11 mouse cellular contexts compared by ENCODE assay signal in the genomic region with DNA sequence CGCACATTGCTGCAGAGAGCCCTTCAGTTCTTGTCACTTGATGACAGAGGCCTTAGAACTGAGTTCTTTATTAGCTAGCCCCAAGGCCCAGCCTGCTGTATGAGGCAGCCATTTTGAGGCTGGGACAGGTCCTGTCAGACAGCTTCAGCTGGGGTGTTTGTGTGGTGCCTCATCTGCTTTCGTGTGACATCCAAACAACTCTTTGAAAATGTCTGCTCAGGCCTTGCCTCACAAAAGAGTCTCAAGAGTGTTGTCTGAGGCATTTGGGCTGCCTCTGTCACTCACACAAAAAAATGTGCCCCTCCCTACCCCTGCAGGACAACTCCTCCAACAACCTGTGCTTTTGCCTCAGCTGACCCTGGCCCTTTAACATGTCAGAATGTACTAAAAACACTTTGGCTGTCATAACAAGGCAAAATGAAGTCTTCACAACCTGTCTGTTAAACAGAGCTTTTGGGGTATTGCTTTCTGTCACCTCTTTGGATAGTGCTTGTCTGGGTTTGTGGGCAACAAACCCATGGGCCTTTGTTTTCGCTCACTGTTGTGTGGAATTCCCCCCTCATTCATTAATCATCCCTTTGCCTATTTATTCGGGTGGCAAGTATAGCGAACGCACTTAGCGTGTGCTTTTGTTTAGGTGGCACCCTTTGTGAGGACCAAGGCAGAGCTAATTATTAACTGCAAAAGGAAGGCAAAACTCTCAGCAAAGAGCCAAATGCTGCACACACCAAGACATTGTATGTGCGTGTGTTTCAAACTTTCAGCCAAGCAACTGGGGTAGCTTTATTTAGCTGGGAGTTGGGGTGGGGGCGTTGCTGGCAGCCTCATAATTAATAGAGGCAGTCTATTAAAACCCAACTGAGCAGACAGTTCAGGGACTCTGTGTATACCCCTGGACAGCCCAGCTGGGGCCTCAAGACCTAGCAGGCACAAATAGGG.
DNase-seq lines count a peak whose midpoint lies in the region; ATAC-seq and TF ChIP-seq lines count a peak whose summit lies in the region.
"Had no signal": no experiment of that assay in that cellular context is flagged by ENCODE, and none has a peak within 500 bp of the region (broad histone marks: within the 10 kb centered on the region; RNA-seq: fewer than 3 reads in every experiment).

No protein-coding gene starts in this region.

- H3K4me2 ChIP-seq in midbrain, embryonic 14.5 days (ENCODE audit: low read length), result no peak overlapping the region

- no peak for TF ChIP-seq CTCF in gastrocnemius, adult 2 months (IDR thresholded peaks at IDR 0.05)

- H3K36me3 ChIP-seq in embryonic facial prominence, embryonic 10.5 days (replicated peaks), result no peaks in the 10 kb centered on the region
- no peaks in the 10 kb centered on the region for H3K36me3 ChIP-seq in midbrain, embryonic 14.5 days (ENCODE audit: control insufficient read depth, insufficient read depth, low read length)

- peak overlapping the region; percentile 66; the same call in 1 of the 2 replicates for H3K27ac ChIP-seq in embryonic facial prominence, embryonic 10.5 days (replicated peaks)
- peak overlapping the region; percentile 49; the same call in 1 of the 2 replicates for H3K27ac ChIP-seq in midbrain, embryonic 14.5 days (replicated peaks; ENCODE audit: low read depth, low read length)
- H3K27ac ChIP-seq in gastrocnemius, adult 2 months, result no peak overlapping the region

- H3K4me1 ChIP-seq in embryonic facial prominence, embryonic 10.5 days, result peaks cover 16% of the 10 kb centered on the region
- peaks cover 17% of the 10 kb centered on the region for H3K4me1 ChIP-seq in midbrain, embryonic 14.5 days (ENCODE audit: control insufficient read depth, insufficient read depth, low read length)

- no peak overlapping the region for H3K9ac ChIP-seq in midbrain, embryonic 14.5 days (replicated peaks; ENCODE audit: low read length)

- ATAC-seq in midbrain, embryonic 14.5 days (ENCODE audit: low FRiP score, low TSS enrichment), result peak; percentile 74

- H3K9me3 ChIP-seq in embryonic facial prominence, embryonic 10.5 days, result no peaks in the 10 kb centered on the region
- H3K9me3 ChIP-seq in midbrain, embryonic 14.5 days (ENCODE audit: control insufficient read depth, low read length), result no peaks in the 10 kb centered on the region

- no peak overlapping the region for H3K4me3 ChIP-seq in embryonic facial prominence, embryonic 10.5 days
- H3K4me3 ChIP-seq in midbrain, embryonic 14.5 days (replicated peaks; ENCODE audit: low read depth, low read length), result no peak overlapping the region
- H3K4me3 ChIP-seq in gastrocnemius, adult 2 months, result no peak overlapping the region

- peaks cover 11% of the 10 kb centered on the region for H3K27me3 ChIP-seq in embryonic facial prominence, embryonic 10.5 days (replicated peaks; ENCODE audit: low read depth, poor library complexity, severe bottlenecking)
- H3K27me3 ChIP-seq in midbrain, embryonic 14.5 days (ENCODE audit: control insufficient read depth, insufficient read depth, low read length), result 0 out of 2 replicates have a peak, but pooled peaks cover 3% of the 10 kb centered on the region

- intact Hi-C loops in gastrocnemius, adult 2 months (cut with DNase I), result no loop called here

- DNase-seq in ZHBTc4 (ENCODE audit: low read depth, low spot score) (peak; percentile 13), liver (no peak)
- peak; percentile 23 for DNase-seq in embryonic facial prominence, embryonic 10.5 days (ENCODE audit: low spot score)
- peak; percentile 16 to 20 for DNase-seq in kidney, adult 8-10 months
- peak; percentile 49 for DNase-seq in midbrain, embryonic 14.5 days
- DNase-seq in cerebellum, adult 18-20 months, result no peak
- DNase-seq in gastrocnemius, adult 2 months, result no peak
- DNase-seq: adrenal gland, adult 2 months; cerebellum, postnatal 25 days; heart, postnatal 10 days; thymus, adult 18-20 months had no signal

- 65% methylated on average over 9 of the region's 9 CpGs for WGBS in embryonic facial prominence, embryonic 10.5 days
- WGBS in midbrain, embryonic 14.5 days, result 16% methylated on average over 9 of the region's 9 CpGs

Comparison
In these comparisons a context has a peak if more than half of its experiments do, and no peak if none do; other contexts are left out.
1. DNase-seq: peak in ZHBTc4 (single experiment), embryonic facial prominence, embryonic 10.5 days (single experiment), kidney, adult 8-10 months (2 of 2) and midbrain, embryonic 14.5 days (single experiment); none in cerebellum, adult 18-20 months (0 of 2), liver (single experiment) and gastrocnemius, adult 2 months (single experiment).